Comparison of ENCODE assay signal across 25 mouse cellular contexts in the genomic region with DNA sequence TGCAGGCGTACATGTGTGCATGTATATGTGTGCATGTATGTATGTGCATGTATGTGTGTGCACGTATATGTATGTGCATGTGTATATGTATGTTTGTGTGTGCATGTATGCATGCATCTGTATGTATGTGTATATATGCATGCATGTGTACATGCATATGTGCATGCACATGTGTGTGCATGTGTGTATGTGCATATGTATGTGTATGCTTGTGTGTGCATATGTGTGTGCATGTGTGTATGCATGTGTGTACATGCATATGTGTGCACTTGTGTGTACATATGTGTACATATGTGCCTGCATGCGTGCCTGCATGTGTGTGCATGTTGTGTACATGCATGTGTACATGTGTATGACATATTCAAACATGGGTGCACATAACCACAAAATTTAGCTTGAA.
"Had no signal": no experiment of that assay in that cellular context is flagged by ENCODE, and none has a peak within 500 bp of the region (broad histone marks: within the 10 kb centered on the region; RNA-seq: fewer than 3 reads in every experiment).

No protein-coding gene starts in this region.

- DNase-seq: gastrocnemius, adult 2 months; gastrocnemius, postnatal 10 days; gastrocnemius, postnatal 25 days; heart, adult 2 months; heart, postnatal 10 days; heart, postnatal 4 days; kidney, adult 18-20 months; kidney, adult 8-10 months; kidney, postnatal 10 days; kidney, postnatal 25 days; layer of hippocampus, adult 9-11 months; layer of hippocampus, postnatal 36 days; left cerebral cortex, postnatal 4 days had no signal

- H3K27me3 ChIP-seq: heart, embryonic 12.5 days; hindbrain, embryonic 12.5 days; intestine, embryonic 15.5 days; limb, embryonic 13.5 days; limb, embryonic 15.5 days; liver, embryonic 12.5 days had no signal

- H3K36me3 ChIP-seq: heart, embryonic 12.5 days; hindbrain, embryonic 10.5 days; hindbrain, embryonic 12.5 days; intestine, embryonic 15.5 days; limb, embryonic 13.5 days; limb, embryonic 15.5 days; liver, embryonic 12.5 days had no signal

- H3K9ac ChIP-seq: heart, embryonic 12.5 days; hindbrain, embryonic 12.5 days; hindbrain, embryonic 14.5 days; intestine, embryonic 15.5 days; limb, embryonic 13.5 days; limb, embryonic 15.5 days; liver, embryonic 12.5 days; liver, embryonic 14.5 days had no signal

- H3K9me3 ChIP-seq: hindbrain, embryonic 10.5 days; hindbrain, embryonic 12.5 days; intestine, embryonic 15.5 days; limb, embryonic 13.5 days; limb, embryonic 15.5 days; liver, embryonic 12.5 days had no signal

- H3K4me3 ChIP-seq: gastrocnemius, adult 2 months; heart, adult 2 months; heart, embryonic 12.5 days; hindbrain, embryonic 10.5 days; hindbrain, embryonic 12.5 days; intestine, embryonic 15.5 days; limb, embryonic 13.5 days; limb, embryonic 15.5 days; liver, embryonic 12.5 days had no signal

- H3K4me1 ChIP-seq: heart, embryonic 12.5 days; hindbrain, embryonic 10.5 days; hindbrain, embryonic 12.5 days; intestine, embryonic 15.5 days; limb, embryonic 13.5 days; limb, embryonic 15.5 days; liver, embryonic 12.5 days had no signal

- ATAC-seq: hindbrain, embryonic 16.5 days; inflammation-experienced regulatory T-cells, adult 6 months; intestine, embryonic 15.5 days; intestine, postnatal 0 days; liver, embryonic 12.5 days had no signal

- H3K27ac ChIP-seq: gastrocnemius, adult 2 months; heart, adult 2 months; hindbrain, embryonic 10.5 days; hindbrain, embryonic 12.5 days; hindbrain, embryonic 14.5 days; intestine, embryonic 15.5 days; limb, embryonic 13.5 days; limb, embryonic 15.5 days; liver, embryonic 12.5 days; liver, embryonic 14.5 days had no signal
